In genomic region chr4:154907833-154908232, GRCm38 (mm10) we compare ENCODE assay signal across 8 mouse cellular contexts. TPM values are rescaled to one million over a fixed set of nuclear protein-coding genes. Genes with fewer than 3 reads are reported as not detected.
A peak's percentile ranks its signal among the peaks of the same experiment; 100 is the strongest.
DNase-seq lines count a peak whose midpoint lies in the region; ATAC-seq and TF ChIP-seq lines count a peak whose summit lies in the region.

No protein-coding gene starts in this region.

- no peak overlapping the region for H3K27ac ChIP-seq in cerebellum, adult 2 months (ENCODE audit: insufficient read depth, low read length)
- H3K27ac ChIP-seq in forebrain, embryonic 15.5 days (replicated peaks), result no peak overlapping the region
- no peak overlapping the region for H3K27ac ChIP-seq in hindbrain, embryonic 14.5 days
- 0 out of 2 replicates have a peak overlapping the region, but pooled peaks have one; percentile 47 for H3K27ac ChIP-seq in lung, postnatal 0 days (ENCODE audit: low read length)

- no peak for TF ChIP-seq EP300 in lung, postnatal 0 days (IDR thresholded peaks at IDR 0.05)

- H3K36me3 ChIP-seq in forebrain, embryonic 15.5 days, result no peaks in the 10 kb centered on the region
- H3K36me3 ChIP-seq in hindbrain, embryonic 14.5 days (replicated peaks; ENCODE audit: control insufficient read depth, insufficient read depth), result no peaks in the 10 kb centered on the region
- no peaks in the 10 kb centered on the region for H3K36me3 ChIP-seq in lung, postnatal 0 days (ENCODE audit: insufficient read depth, low read length)

- no peak for TF ChIP-seq POLR2A in cerebellum, adult 2 months (IDR thresholded peaks at IDR 0.05; ENCODE audit: borderline replicate concordance, insufficient read depth, low read length)

- peak overlapping the region; percentile 8; the same call in 1 of the 2 replicates for H3K4me2 ChIP-seq in forebrain, embryonic 15.5 days (replicated peaks)
- no peak overlapping the region for H3K4me2 ChIP-seq in hindbrain, embryonic 14.5 days (replicated peaks)
- H3K4me2 ChIP-seq in lung, postnatal 0 days (replicated peaks; ENCODE audit: low read depth, low read length), result peak overlapping the region; percentile 35

- peak; percentile 52 for DNase-seq in WW6 (ENCODE audit: low read depth, low spot score)
- peak; percentile 71 to 73 for DNase-seq in cerebellum, adult 2 months
- peak; percentile 82 for DNase-seq in hindbrain, embryonic 14.5 days (ENCODE audit: low spot score)
- peak; percentile 56 to 68 for DNase-seq in layer of hippocampus, postnatal 14 days (ENCODE audit: low spot score in 2 of 2)
- peak; percentile 93 for DNase-seq in lung, postnatal 0 days (ENCODE audit: low spot score)
- peak; percentile 87 for DNase-seq in retina, embryonic 14.5 days (ENCODE audit: low spot score)
- DNase-seq in yolk sac, embryonic 10.5 days (ENCODE audit: low spot score), result peak; percentile 74

- WGBS in cerebellum, adult 2 months, result 39% methylated on average over 17 of the region's 17 CpGs
- WGBS in forebrain, embryonic 15.5 days, result 44% methylated on average over 17 of the region's 17 CpGs
- WGBS in hindbrain, embryonic 14.5 days, result 50% methylated on average over 17 of the region's 17 CpGs
- 35% methylated on average over 17 of the region's 17 CpGs for WGBS in lung, postnatal 0 days

- TF ChIP-seq CTCF in cerebellum, adult 2 months (IDR thresholded peaks at IDR 0.05; ENCODE audit: borderline replicate concordance, insufficient read depth, low read depth, low read length), result peak; percentile 87
- TF ChIP-seq CTCF in lung, postnatal 0 days (IDR thresholded peaks at IDR 0.05), result peak; percentile 88

- no peak overlapping the region for H3K9ac ChIP-seq in forebrain, embryonic 15.5 days (replicated peaks)
- no peak overlapping the region for H3K9ac ChIP-seq in hindbrain, embryonic 14.5 days
- H3K9ac ChIP-seq in lung, postnatal 0 days (replicated peaks; ENCODE audit: low read depth), result no peak overlapping the region

- H3K4me1 ChIP-seq in cerebellum, adult 2 months (ENCODE audit: control insufficient read depth, insufficient read depth, low read length), result peaks cover 4% of the 10 kb centered on the region; the same call in 1 of the 2 replicates
- peaks cover 8% of the 10 kb centered on the region for H3K4me1 ChIP-seq in forebrain, embryonic 15.5 days
- H3K4me1 ChIP-seq in hindbrain, embryonic 14.5 days (replicated peaks; ENCODE audit: control insufficient read depth, insufficient read depth, low read length), result 0 out of 2 replicates have a peak, but pooled peaks cover 3% of the 10 kb centered on the region
- peaks cover 13% of the 10 kb centered on the region; the same call in 1 of the 2 replicates for H3K4me1 ChIP-seq in lung, postnatal 0 days (ENCODE audit: insufficient read depth, low read depth, low read length)

- H3K27me3 ChIP-seq in cerebellum, adult 2 months (ENCODE audit: control insufficient read depth, insufficient read depth, low read length), result no peaks in the 10 kb centered on the region
- H3K27me3 ChIP-seq in forebrain, embryonic 15.5 days, result peaks cover 3% of the 10 kb centered on the region; the same call in 1 of the 2 replicates
- 0 out of 2 replicates have a peak, but pooled peaks cover 11% of the 10 kb centered on the region for H3K27me3 ChIP-seq in hindbrain, embryonic 14.5 days (ENCODE audit: control insufficient read depth, insufficient read depth, low read length)
- H3K27me3 ChIP-seq in lung, postnatal 0 days (replicated peaks; ENCODE audit: insufficient read depth, low read length), result no peaks in the 10 kb centered on the region

- ATAC-seq in forebrain, embryonic 15.5 days (replicated peaks), result peak; percentile 72; the same call in 1 of the 2 replicates
- ATAC-seq in hindbrain, embryonic 14.5 days (ENCODE audit: low FRiP score), result 0 out of 2 replicates have a peak, but pooled peaks have one; percentile 48
- peak; percentile 79 for ATAC-seq in lung, postnatal 0 days

- peak overlapping the region; percentile 28 for H3K4me3 ChIP-seq in cerebellum, adult 2 months (replicated peaks; ENCODE audit: insufficient read depth, low read depth, low read length)
- no peak overlapping the region for H3K4me3 ChIP-seq in forebrain, embryonic 15.5 days
- no peak overlapping the region for H3K4me3 ChIP-seq in hindbrain, embryonic 14.5 days (replicated peaks; ENCODE audit: low read length)
- H3K4me3 ChIP-seq in lung, postnatal 0 days (ENCODE audit: low read depth, low read length), result no peak overlapping the region

- H3K9me3 ChIP-seq in forebrain, embryonic 15.5 days, result no peaks in the 10 kb centered on the region
- no peaks in the 10 kb centered on the region for H3K9me3 ChIP-seq in hindbrain, embryonic 14.5 days (ENCODE audit: control insufficient read depth, low read length)
- no peaks in the 10 kb centered on the region for H3K9me3 ChIP-seq in lung, postnatal 0 days (ENCODE audit: low read length)

RNA-seq across cellular contexts. Expression of gene Fam213b, which starts 8.9 kb away (rescaled TPM):
- 171 and 180 TPM in 2 replicates for polyA plus RNA-seq in cerebellum, adult 2 months (2012; rRNA removed)
- 36.8 and 40.5 TPM in 2 replicates for polyA plus RNA-seq in forebrain, embryonic 15.5 days (2015; fragmentation: Nextera tagmentation; extraction: Ambion mirVana)
- polyA plus RNA-seq in hindbrain, embryonic 14.5 days (2014; fragmentation: Nextera tagmentation; extraction: Ambion mirVana), result 55.9 and 57.1 TPM in 2 replicates
- total RNA-seq in layer of hippocampus, postnatal 14 days (2021), result 10 to 100 TPM; 34.2 to 40.9 TPM
- polyA plus RNA-seq in lung, postnatal 0 days (2015; fragmentation: Nextera tagmentation; extraction: Ambion mirVana), result 16.8 and 18.9 TPM in 2 replicates

RNA-seq across cellular contexts. Expression of gene Tnfrsf14, which starts 20.5 kb away (rescaled TPM):
- polyA plus RNA-seq in cerebellum, adult 2 months (2012; rRNA removed), result 0.80 and 1.3 TPM in 2 replicates
- polyA plus RNA-seq in forebrain, embryonic 15.5 days (2015; fragmentation: Nextera tagmentation; extraction: Ambion mirVana), result 0.36 TPM in 1 of 2 replicates, not detected in the other
- 0.40 TPM in 1 of 2 replicates, not detected in the other for polyA plus RNA-seq in hindbrain, embryonic 14.5 days (2014; fragmentation: Nextera tagmentation; extraction: Ambion mirVana)
- total RNA-seq in layer of hippocampus, postnatal 14 days (2021), result 1 to 10 TPM in 1 of 2 experiments, under 1 TPM in 1; 0.81 to 1.1 TPM
- polyA plus RNA-seq in lung, postnatal 0 days (2015; fragmentation: Nextera tagmentation; extraction: Ambion mirVana), result 1.5 and 2.1 TPM in 2 replicates

RNA-seq across cellular contexts. Expression of gene Mmel1, which starts 38.4 kb away (rescaled TPM):
- 2.7 and 3.3 TPM in 2 replicates for polyA plus RNA-seq in cerebellum, adult 2 months (2012; rRNA removed)
- 0.36 and 0.56 TPM in 2 replicates for polyA plus RNA-seq in forebrain, embryonic 15.5 days (2015; fragmentation: Nextera tagmentation; extraction: Ambion mirVana)
- 0.23 and 0.65 TPM in 2 replicates for polyA plus RNA-seq in hindbrain, embryonic 14.5 days (2014; fragmentation: Nextera tagmentation; extraction: Ambion mirVana)
- under 1 TPM; 0.33 to 0.41 TPM for total RNA-seq in layer of hippocampus, postnatal 14 days (2021)
- polyA plus RNA-seq in lung, postnatal 0 days (2015; fragmentation: Nextera tagmentation; extraction: Ambion mirVana), result 0.06 and 0.07 TPM in 2 replicates

RNA-seq across cellular contexts. Expression of gene Hes5, which starts 52.9 kb away (rescaled TPM):
- polyA plus RNA-seq in cerebellum, adult 2 months (2012; rRNA removed), result 4.6 and 4.8 TPM in 2 replicates
- polyA plus RNA-seq in forebrain, embryonic 15.5 days (2015; fragmentation: Nextera tagmentation; extraction: Ambion mirVana), result 125 and 127 TPM in 2 replicates
- 70.0 and 102 TPM in 2 replicates for polyA plus RNA-seq in hindbrain, embryonic 14.5 days (2014; fragmentation: Nextera tagmentation; extraction: Ambion mirVana)
- total RNA-seq in layer of hippocampus, postnatal 14 days (2021), result 10 to 100 TPM; 36.2 to 37.0 TPM
- 0.10 TPM in 1 of 2 replicates, not detected in the other for polyA plus RNA-seq in lung, postnatal 0 days (2015; fragmentation: Nextera tagmentation; extraction: Ambion mirVana)

RNA-seq across cellular contexts. Expression of gene Pank4, which starts 56.1 kb away (rescaled TPM):
- 84.6 and 85.5 TPM in 2 replicates for polyA plus RNA-seq in cerebellum, adult 2 months (2012; rRNA removed)
- 43.5 and 48.9 TPM in 2 replicates for polyA plus RNA-seq in forebrain, embryonic 15.5 days (2015; fragmentation: Nextera tagmentation; extraction: Ambion mirVana)
- polyA plus RNA-seq in hindbrain, embryonic 14.5 days (2014; fragmentation: Nextera tagmentation; extraction: Ambion mirVana), result 34.1 and 34.4 TPM in 2 replicates
- 10 to 100 TPM; 29.8 to 35.0 TPM for total RNA-seq in layer of hippocampus, postnatal 14 days (2021)
- 20.5 and 23.0 TPM in 2 replicates for polyA plus RNA-seq in lung, postnatal 0 days (2015; fragmentation: Nextera tagmentation; extraction: Ambion mirVana)
